Mouse (Mus musculus): Measurements from ENCODE around the gene Dyrk1a. TPM values are rescaled to one million over a fixed set of nuclear protein-coding genes. Genes with fewer than 3 reads are reported as not detected.

Dyrk1a gene
- polyA plus RNA-seq, 1 experiment from 2014 or later: 4.0 TPM

DNA sequence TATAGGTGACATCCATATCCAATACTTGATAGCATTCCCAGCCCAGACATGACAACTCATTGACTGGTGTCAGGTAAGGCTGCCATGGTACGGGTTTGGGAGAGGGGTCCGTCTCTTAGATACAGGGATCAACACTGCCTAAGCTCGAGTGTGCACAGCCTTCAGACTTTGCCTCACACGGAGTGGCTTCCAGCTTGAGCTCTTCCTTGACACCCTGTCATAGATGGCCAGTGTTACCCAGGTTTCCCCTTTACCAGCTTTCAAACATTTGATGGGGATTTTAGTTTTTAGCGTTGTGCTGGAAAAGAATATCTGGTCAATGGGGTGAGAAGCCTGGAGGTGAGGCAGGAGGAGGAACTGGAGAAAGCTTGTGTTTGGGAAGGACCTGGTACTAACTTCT lies 2.1 kb upstream of the Dyrk1a start:
- Histone ChIP-seq H3K36me3 (ENCODE audit: control insufficient read depth, insufficient read depth) (no peaks in the 10 kb centered on the region), H3K4me2 (ENCODE audit: low read depth, low read length) (peak overlapping the region; percentile 73; the same call in 1 of the 2 replicates), H3K27ac (ENCODE audit: low read length) (no peak overlapping the region), H3K4me3 (ENCODE audit: low read depth, low read length) (no peak overlapping the region), H3K9ac (ENCODE audit: low read depth, low read length) (no peak overlapping the region), H3K4me1 (ENCODE audit: control insufficient read depth, low read depth, low read length) (peaks cover 16% of the 10 kb centered on the region), H3K9me3 (replicated peaks; ENCODE audit: control insufficient read depth, low read length) (no peaks in the 10 kb centered on the region), H3K27me3 (ENCODE audit: control insufficient read depth, insufficient read depth, low read depth, low read length) (no peaks in the 10 kb centered on the region)
- WGBS (ENCODE audit: insufficient replicate concordance): 72% methylated on average over 5 of the region's 5 CpGs
- ATAC-seq (ENCODE audit: low read depth): no peak

DNA sequence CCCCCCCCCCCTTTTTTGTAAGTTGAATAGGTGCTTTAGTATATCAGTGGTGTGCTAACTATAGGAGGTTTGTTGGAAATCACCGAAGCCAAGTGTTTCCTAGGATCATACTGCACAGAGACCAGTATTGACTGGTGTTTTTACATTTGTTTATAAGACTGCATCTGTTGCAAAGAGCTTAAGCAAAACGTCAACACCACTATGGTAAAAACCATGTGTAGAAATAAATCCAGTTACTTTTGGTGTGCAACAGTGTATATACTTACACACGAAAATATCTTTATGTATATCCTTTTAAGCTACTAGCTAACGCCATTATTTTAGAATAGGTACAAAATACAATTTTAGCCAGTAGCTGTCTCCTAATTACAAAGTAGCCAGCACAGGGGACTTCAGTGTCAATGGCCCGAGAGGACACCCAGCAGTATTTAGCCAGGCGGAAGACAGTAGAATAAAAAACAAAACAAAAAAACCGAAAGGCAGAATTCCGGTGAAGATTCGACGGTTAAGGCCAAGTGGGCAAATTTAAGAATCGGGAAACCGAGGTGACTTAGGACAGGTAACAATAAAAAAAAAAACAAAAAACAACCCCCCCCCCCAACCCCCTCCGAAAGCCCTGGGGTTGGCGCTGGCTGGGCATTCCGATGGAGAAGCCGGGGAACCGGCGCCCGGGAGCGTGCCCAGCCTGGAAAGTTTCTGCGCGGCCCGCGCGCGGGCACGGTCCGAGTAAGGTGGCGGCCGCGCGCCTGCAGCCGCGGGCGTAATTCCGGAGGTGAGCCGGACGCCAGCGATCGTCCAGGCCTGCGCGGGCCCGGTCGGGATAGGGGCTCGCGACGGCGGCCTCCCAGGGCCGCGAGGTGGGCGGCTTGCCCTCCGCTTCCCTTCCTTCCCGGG lies 1.2 kb upstream of the Dyrk1a start:
- Histone ChIP-seq H3K27ac (ENCODE audit: low read length) (peak overlapping the region; percentile 97), H3K27me3 (ENCODE audit: control insufficient read depth, insufficient read depth, low read depth, low read length) (no peaks in the 10 kb centered on the region), H3K9ac (ENCODE audit: low read depth, low read length) (peak overlapping the region; percentile 89), H3K4me1 (ENCODE audit: control insufficient read depth, low read depth, low read length) (peaks cover 22% of the 10 kb centered on the region), H3K4me3 (ENCODE audit: low read depth, low read length) (peak overlapping the region; percentile 78), H3K9me3 (replicated peaks; ENCODE audit: control insufficient read depth, low read length) (no peaks in the 10 kb centered on the region), H3K36me3 (ENCODE audit: control insufficient read depth, insufficient read depth) (no peaks in the 10 kb centered on the region), H3K4me2 (ENCODE audit: low read depth, low read length) (peak overlapping the region; percentile 73)
- ATAC-seq (ENCODE audit: low read depth): peak; percentile 56
- WGBS (ENCODE audit: insufficient replicate concordance): 2% methylated on average over 49 of the region's 53 CpGs

DNA sequence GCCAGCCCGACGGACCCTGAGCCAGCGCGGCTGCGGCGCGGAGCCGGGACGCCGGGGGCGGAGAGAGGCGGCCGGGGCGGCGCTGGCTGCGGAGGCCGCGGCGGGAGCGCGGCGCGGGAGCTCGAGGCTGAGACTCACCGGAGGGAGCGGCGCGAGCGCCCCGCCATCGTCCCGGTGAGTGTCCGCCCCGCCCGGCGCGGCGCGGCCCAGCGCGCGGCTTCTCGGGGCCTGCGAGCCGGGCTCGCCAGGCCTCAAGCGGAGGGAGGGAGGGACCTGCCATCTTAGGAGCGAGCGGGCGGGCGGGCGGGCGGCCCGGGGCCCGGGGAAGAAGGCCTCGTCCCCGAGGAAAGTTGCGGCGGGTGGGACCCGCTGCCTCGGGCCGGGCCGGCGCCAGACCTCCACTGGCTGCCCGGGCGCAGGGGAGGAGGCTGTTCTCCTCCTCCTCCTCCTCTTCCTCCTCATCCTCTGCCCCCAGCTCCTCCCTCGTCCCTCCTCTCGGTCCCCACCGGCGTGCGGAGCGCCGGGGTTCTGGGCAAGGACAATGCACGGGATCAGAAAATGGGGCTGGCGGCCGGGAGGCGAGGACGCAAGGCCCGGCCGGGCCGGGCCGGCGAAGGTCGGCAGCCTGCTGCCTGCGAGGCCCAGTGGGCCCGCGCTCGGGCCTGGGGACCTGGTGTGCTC lies 691 bp downstream of the Dyrk1a start:
- Histone ChIP-seq H3K27ac (ENCODE audit: low read length) (peak overlapping the region; percentile 100), H3K9me3 (replicated peaks; ENCODE audit: control insufficient read depth, low read length) (no peaks in the 10 kb centered on the region), H3K4me2 (ENCODE audit: low read depth, low read length) (peak overlapping the region; percentile 90), H3K4me3 (ENCODE audit: low read depth, low read length) (peak overlapping the region; percentile 78), H3K4me1 (ENCODE audit: control insufficient read depth, low read depth, low read length) (peaks cover 28% of the 10 kb centered on the region), H3K27me3 (ENCODE audit: control insufficient read depth, insufficient read depth, low read depth, low read length) (no peaks in the 10 kb centered on the region), H3K36me3 (ENCODE audit: control insufficient read depth, insufficient read depth) (no peaks in the 10 kb centered on the region), H3K9ac (ENCODE audit: low read depth, low read length) (peak overlapping the region; percentile 89)
- 0% methylated on average over 54 of the region's 88 CpGs for WGBS (ENCODE audit: insufficient replicate concordance)
- peak; percentile 31 for ATAC-seq (ENCODE audit: low read depth)

DNA sequence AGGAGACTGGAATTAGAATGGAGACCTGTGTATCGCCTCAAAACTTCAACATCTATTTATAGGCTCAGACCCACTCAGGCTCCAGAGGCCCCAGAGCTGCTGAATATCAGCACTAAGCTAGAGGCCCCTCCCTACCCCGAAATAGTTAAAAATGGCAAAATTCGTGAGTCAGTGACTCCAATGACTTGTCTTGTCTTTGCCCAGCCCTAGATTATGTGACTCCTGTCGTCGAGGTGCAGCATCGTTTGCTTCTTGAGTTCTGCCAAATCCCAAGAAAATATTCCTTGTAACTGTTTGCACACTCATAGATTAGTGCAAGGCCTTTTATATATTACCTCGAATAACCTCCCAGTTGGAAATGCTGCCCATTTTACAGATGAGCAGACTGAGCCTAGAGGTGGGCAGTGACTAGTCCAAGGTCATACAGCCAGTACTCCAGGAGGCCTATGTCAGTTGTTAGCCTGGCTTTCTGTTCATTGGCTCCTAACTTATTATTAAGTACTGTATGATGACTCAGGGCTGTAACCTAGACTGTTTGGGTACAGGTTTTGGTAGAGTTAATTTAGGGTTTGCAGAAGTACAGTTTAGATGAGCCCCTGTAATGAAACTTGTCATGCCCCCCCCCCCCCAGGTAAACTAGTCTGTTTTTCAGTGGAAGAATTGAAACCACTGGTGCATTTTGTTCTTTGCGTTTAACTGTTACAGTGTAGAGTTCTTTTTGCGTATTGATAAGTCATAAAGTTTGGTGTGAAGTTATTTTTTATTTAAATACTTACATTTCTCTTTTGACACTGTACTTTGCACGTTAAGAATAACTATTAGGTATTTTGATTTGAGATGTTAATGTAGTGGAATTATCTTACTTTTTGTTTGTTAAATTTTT lies 1.5 kb downstream of the Dyrk1a start:
- Histone ChIP-seq H3K36me3 (ENCODE audit: control insufficient read depth, insufficient read depth) (no peaks in the 10 kb centered on the region), H3K4me2 (ENCODE audit: low read depth, low read length) (peak overlapping the region; percentile 90), H3K4me3 (ENCODE audit: low read depth, low read length) (peak overlapping the region; percentile 78), H3K9me3 (replicated peaks; ENCODE audit: control insufficient read depth, low read length) (no peaks in the 10 kb centered on the region), H3K4me1 (ENCODE audit: control insufficient read depth, low read depth, low read length) (peaks cover 36% of the 10 kb centered on the region), H3K27me3 (ENCODE audit: control insufficient read depth, insufficient read depth, low read depth, low read length) (no peaks in the 10 kb centered on the region), H3K9ac (ENCODE audit: low read depth, low read length) (peak overlapping the region; percentile 89), H3K27ac (ENCODE audit: low read length) (peak overlapping the region; percentile 100)
- ATAC-seq (ENCODE audit: low read depth): no peak
- 22% methylated on average over 10 of the region's 10 CpGs for WGBS (ENCODE audit: insufficient replicate concordance)

DNA sequence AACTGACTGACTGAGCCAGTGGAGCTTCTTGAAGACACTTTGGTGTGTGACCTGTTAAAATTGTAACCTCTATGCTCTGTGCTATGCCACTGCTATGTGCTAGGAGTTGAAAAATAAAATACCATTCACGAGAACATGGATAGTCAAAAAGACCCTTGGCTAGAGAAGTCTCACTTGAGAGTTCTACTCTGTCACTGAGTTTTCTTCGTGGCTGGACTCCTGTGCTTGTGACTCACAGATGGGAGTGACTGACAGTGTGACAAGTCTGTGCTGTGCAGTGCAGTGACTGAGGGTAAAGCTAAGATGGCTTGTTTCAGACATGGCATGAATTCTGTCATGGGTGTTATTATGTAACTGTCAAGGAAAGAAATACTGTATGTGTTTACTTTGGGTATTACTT lies 2.6 kb downstream of the Dyrk1a start:
- 15% methylated on average over 2 of the region's 2 CpGs for WGBS (ENCODE audit: insufficient replicate concordance)
- no peaks in the 10 kb centered on the region for H3K9me3 ChIP-seq (replicated peaks; ENCODE audit: control insufficient read depth, low read length)
- peak overlapping the region; percentile 32; the same call in 1 of the 2 replicates for H3K27ac ChIP-seq (ENCODE audit: low read length)
- H3K27me3 ChIP-seq (ENCODE audit: control insufficient read depth, insufficient read depth, low read depth, low read length): no peaks in the 10 kb centered on the region
- H3K36me3 ChIP-seq (ENCODE audit: control insufficient read depth, insufficient read depth): no peaks in the 10 kb centered on the region
- peak overlapping the region; percentile 47 for H3K4me2 ChIP-seq (ENCODE audit: low read depth, low read length)
- peak overlapping the region; percentile 28 for H3K4me3 ChIP-seq (ENCODE audit: low read depth, low read length)
- H3K9ac ChIP-seq (ENCODE audit: low read depth, low read length): peak overlapping the region; percentile 20; the same call in 1 of the 2 replicates
- no peak for ATAC-seq (ENCODE audit: low read depth)
- peaks cover 43% of the 10 kb centered on the region for H3K4me1 ChIP-seq (ENCODE audit: control insufficient read depth, low read depth, low read length)

DNA sequence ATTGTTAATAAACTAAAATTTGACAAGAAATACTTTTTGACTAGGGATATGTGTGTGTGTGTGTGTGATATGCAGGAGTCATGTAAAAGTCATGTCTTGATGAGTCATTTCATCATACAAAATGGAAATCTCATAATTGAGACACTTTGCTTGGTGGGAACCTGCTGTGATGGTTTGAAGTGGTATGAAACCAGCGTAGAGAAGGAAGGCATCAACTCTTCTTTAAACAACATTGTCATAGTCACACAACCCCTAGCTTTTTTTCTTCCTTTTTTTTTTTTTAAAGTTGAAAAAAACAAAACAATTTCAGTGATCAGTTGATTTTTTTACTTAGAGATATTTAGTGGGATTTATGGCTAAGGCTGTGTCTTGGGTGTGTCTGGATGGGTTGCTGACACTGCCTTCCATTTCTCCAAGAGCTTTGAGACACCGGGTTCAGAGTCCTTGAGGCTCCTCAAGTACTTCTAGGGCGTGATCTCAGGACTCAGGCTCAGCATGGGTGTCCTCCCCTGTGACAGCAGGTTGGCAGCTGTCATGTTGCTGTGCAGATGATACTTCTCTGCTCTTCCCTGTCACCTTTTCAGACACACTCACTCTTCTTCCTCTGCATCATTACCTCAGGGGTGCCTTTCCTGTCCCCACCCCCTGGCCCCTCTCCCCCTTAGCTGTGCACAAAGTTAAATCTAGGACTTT lies 4.4 kb downstream of the Dyrk1a start:
- H3K27me3 ChIP-seq (ENCODE audit: control insufficient read depth, insufficient read depth, low read depth, low read length): no peaks in the 10 kb centered on the region
- H3K9ac ChIP-seq (ENCODE audit: low read depth, low read length): no peak overlapping the region
- no peak for ATAC-seq (ENCODE audit: low read depth)
- H3K4me3 ChIP-seq (ENCODE audit: low read depth, low read length): no peak overlapping the region
- H3K4me1 ChIP-seq (ENCODE audit: control insufficient read depth, low read depth, low read length): peaks cover 47% of the 10 kb centered on the region
- H3K36me3 ChIP-seq (ENCODE audit: control insufficient read depth, insufficient read depth): no peaks in the 10 kb centered on the region
- no peaks in the 10 kb centered on the region for H3K9me3 ChIP-seq (replicated peaks; ENCODE audit: control insufficient read depth, low read length)
- no peak overlapping the region for H3K27ac ChIP-seq (ENCODE audit: low read length)
- H3K4me2 ChIP-seq (ENCODE audit: low read depth, low read length): no peak overlapping the region
- 66% methylated on average over 3 of the region's 3 CpGs for WGBS (ENCODE audit: insufficient replicate concordance)

DNA sequence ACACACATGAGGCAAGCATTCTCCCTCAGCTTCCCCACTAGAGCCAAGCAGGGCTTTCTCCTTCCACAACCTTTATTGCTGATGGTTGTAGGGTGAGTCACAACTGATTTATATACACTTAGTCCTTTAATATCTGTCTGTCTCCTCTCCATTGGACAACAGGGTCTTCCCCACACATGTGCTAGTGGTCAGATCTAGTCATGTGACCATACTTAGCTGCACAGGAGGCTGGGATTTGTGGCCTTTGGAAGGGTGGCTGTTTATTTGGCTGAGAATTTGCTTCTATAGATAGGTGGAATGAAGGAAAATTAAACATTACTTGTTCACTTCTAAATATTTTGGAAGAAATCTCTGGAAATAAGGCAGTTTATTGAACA lies 4.9 kb downstream of the Dyrk1a start:
- no peak for ATAC-seq (ENCODE audit: low read depth)
- no peak overlapping the region for H3K4me3 ChIP-seq (ENCODE audit: low read depth, low read length)
- no peak overlapping the region for H3K27ac ChIP-seq (ENCODE audit: low read length)
- H3K4me2 ChIP-seq (ENCODE audit: low read depth, low read length): no peak overlapping the region
- peaks cover 50% of the 10 kb centered on the region for H3K4me1 ChIP-seq (ENCODE audit: control insufficient read depth, low read depth, low read length)
- H3K27me3 ChIP-seq (ENCODE audit: control insufficient read depth, insufficient read depth, low read depth, low read length): no peaks in the 10 kb centered on the region
- no peaks in the 10 kb centered on the region for H3K36me3 ChIP-seq (ENCODE audit: control insufficient read depth, insufficient read depth)
- H3K9ac ChIP-seq (ENCODE audit: low read depth, low read length): no peak overlapping the region
- H3K9me3 ChIP-seq (replicated peaks; ENCODE audit: control insufficient read depth, low read length): no peaks in the 10 kb centered on the region

DNA sequence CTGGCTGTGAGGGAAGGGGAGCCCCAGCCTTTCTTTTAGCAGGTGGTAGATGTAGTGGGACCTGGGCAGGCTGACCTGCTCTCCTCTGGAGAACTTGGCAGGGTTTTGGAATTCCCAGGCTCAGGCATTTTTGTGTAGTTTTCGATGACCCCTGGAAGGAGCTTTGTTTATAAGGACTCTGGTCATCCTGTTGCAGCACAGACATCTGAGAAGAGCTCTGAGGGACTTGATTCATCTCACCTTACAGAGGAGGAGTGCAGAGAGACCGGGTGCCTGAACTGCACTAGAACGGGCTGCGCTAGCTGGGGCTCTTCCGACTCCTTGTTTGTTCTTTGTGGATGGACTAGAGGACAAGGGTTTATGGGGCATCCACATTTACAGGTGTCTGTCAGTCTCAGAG lies 5.9 kb downstream of the Dyrk1a start:
- Histone ChIP-seq H3K27ac (ENCODE audit: low read length) (no peak overlapping the region), H3K4me3 (ENCODE audit: low read depth, low read length) (no peak overlapping the region), H3K4me1 (ENCODE audit: control insufficient read depth, low read depth, low read length) (peaks cover 52% of the 10 kb centered on the region), H3K9ac (ENCODE audit: low read depth, low read length) (no peak overlapping the region), H3K4me2 (ENCODE audit: low read depth, low read length) (no peak overlapping the region), H3K9me3 (replicated peaks; ENCODE audit: control insufficient read depth, low read length) (no peaks in the 10 kb centered on the region), H3K27me3 (ENCODE audit: control insufficient read depth, insufficient read depth, low read depth, low read length) (no peaks in the 10 kb centered on the region), H3K36me3 (ENCODE audit: control insufficient read depth, insufficient read depth) (no peaks in the 10 kb centered on the region)
- no peak for ATAC-seq (ENCODE audit: low read depth)
- 73% methylated on average over 5 of the region's 5 CpGs for WGBS (ENCODE audit: insufficient replicate concordance)

Data from liver, embryonic 16.5 days (tissue).